Mouse (Mus musculus): ENCODE measurements at regions not wholly inside any gene's neighbourhood (a gene's known extent, or its start where the extent isn't known, plus 50 kb on each side); places are given as distances from the start of the nearest gene placed in this dataset.

- DNase-seq = no peak
- no peaks in the 10 kb centered on the region for H3K36me3 ChIP-seq (ENCODE audit: control insufficient read depth, insufficient read depth, low read length)
- no peak for TF ChIP-seq POLR2A (IDR thresholded peaks at IDR 0.05; ENCODE audit: low read depth, low read length)
- no peak for TF ChIP-seq CTCF (conservative IDR thresholded peaks at IDR 0.05; ENCODE audit: insufficient read depth, insufficient read length, low read depth, low read length)
- H3K27ac ChIP-seq (ENCODE audit: insufficient read depth, low read depth, low read length) = no peak overlapping the region
- WGBS = 91% methylated on average over 4 of the region's 4 CpGs
- no peak overlapping the region for H3K4me3 ChIP-seq (ENCODE audit: insufficient read depth, low read depth, low read length)
- peaks cover 4% of the 10 kb centered on the region; the same call in 1 of the 2 replicates for H3K4me1 ChIP-seq (ENCODE audit: control insufficient read depth, insufficient read depth, low read length)
- no peaks in the 10 kb centered on the region for H3K27me3 ChIP-seq (replicated peaks; ENCODE audit: control insufficient read depth, insufficient read depth, low read length)
Measured at GRCm38 (mm10) chr13:71303956-71304355, 462.3 kb upstream of the Adamts16 start.

- Histone ChIP-seq H3K4me3 (ENCODE audit: insufficient read depth, low read depth, low read length) (no peak overlapping the region), H3K27ac (ENCODE audit: insufficient read depth, low read depth, low read length) (no peak overlapping the region), H3K27me3 (replicated peaks; ENCODE audit: control insufficient read depth, insufficient read depth, low read length) (no peaks in the 10 kb centered on the region), H3K36me3 (ENCODE audit: control insufficient read depth, insufficient read depth, low read length) (no peaks in the 10 kb centered on the region), H3K4me1 (ENCODE audit: control insufficient read depth, insufficient read depth, low read length) (peaks cover 6% of the 10 kb centered on the region; the same call in 1 of the 2 replicates)
- peak; percentile 64 for DNase-seq
- TF ChIP-seq POLR2A (IDR thresholded peaks at IDR 0.05; ENCODE audit: low read depth, low read length) (no peak), CTCF (conservative IDR thresholded peaks at IDR 0.05; ENCODE audit: insufficient read depth, insufficient read length, low read depth, low read length) (no peak)
- WGBS = 54% methylated on average over 2 of the region's 2 CpGs
Measured at GRCm38 (mm10) chr13:71275991-71276390, 434.4 kb upstream of the Adamts16 start.

GRCm38 (mm10) chr13:71274139-71274538 lies 432.5 kb upstream of the Adamts16 start:
- Histone ChIP-seq H3K4me1 (ENCODE audit: control insufficient read depth, insufficient read depth, low read length) (peaks cover 14% of the 10 kb centered on the region), H3K27me3 (replicated peaks; ENCODE audit: control insufficient read depth, insufficient read depth, low read length) (no peaks in the 10 kb centered on the region), H3K4me3 (ENCODE audit: insufficient read depth, low read depth, low read length) (no peak overlapping the region), H3K27ac (ENCODE audit: insufficient read depth, low read depth, low read length) (peak overlapping the region; percentile 88), H3K36me3 (ENCODE audit: control insufficient read depth, insufficient read depth, low read length) (no peaks in the 10 kb centered on the region)
- no peak for DNase-seq
- no peak for TF ChIP-seq CTCF (conservative IDR thresholded peaks at IDR 0.05; ENCODE audit: insufficient read depth, insufficient read length, low read depth, low read length)
- no peak for TF ChIP-seq POLR2A (IDR thresholded peaks at IDR 0.05; ENCODE audit: low read depth, low read length)
- WGBS = 63% methylated on average over 3 of the region's 3 CpGs

- H3K27me3 ChIP-seq (replicated peaks; ENCODE audit: control insufficient read depth, insufficient read depth, low read length) = no peaks in the 10 kb centered on the region
- peak overlapping the region; percentile 88 for H3K27ac ChIP-seq (ENCODE audit: insufficient read depth, low read depth, low read length)
- WGBS = 59% methylated on average over 5 of the region's 5 CpGs
- TF ChIP-seq CTCF (conservative IDR thresholded peaks at IDR 0.05; ENCODE audit: insufficient read depth, insufficient read length, low read depth, low read length) = no peak
- TF ChIP-seq POLR2A (IDR thresholded peaks at IDR 0.05; ENCODE audit: low read depth, low read length) = no peak
- no peaks in the 10 kb centered on the region for H3K36me3 ChIP-seq (ENCODE audit: control insufficient read depth, insufficient read depth, low read length)
- H3K4me1 ChIP-seq (ENCODE audit: control insufficient read depth, insufficient read depth, low read length) = peaks cover 17% of the 10 kb centered on the region
- no peak overlapping the region for H3K4me3 ChIP-seq (ENCODE audit: insufficient read depth, low read depth, low read length)
- DNase-seq = peak; percentile 68
Measured at GRCm38 (mm10) chr13:71273485-71273884, 431.9 kb upstream of the Adamts16 start.

GRCm38 (mm10) chr13:71273067-71273466 lies 431.5 kb upstream of the Adamts16 start:
- Histone ChIP-seq H3K4me3 (ENCODE audit: insufficient read depth, low read depth, low read length) (no peak overlapping the region), H3K27ac (ENCODE audit: insufficient read depth, low read depth, low read length) (peak overlapping the region; percentile 88), H3K4me1 (ENCODE audit: control insufficient read depth, insufficient read depth, low read length) (peaks cover 17% of the 10 kb centered on the region), H3K36me3 (ENCODE audit: control insufficient read depth, insufficient read depth, low read length) (no peaks in the 10 kb centered on the region), H3K27me3 (replicated peaks; ENCODE audit: control insufficient read depth, insufficient read depth, low read length) (no peaks in the 10 kb centered on the region)
- DNase-seq = no peak
- WGBS = 40% methylated on average over 1 of the region's 1 CpGs
- TF ChIP-seq POLR2A (IDR thresholded peaks at IDR 0.05; ENCODE audit: low read depth, low read length) = no peak
- no peak for TF ChIP-seq CTCF (conservative IDR thresholded peaks at IDR 0.05; ENCODE audit: insufficient read depth, insufficient read length, low read depth, low read length)

GRCm38 (mm10) chr13:71272431-71272830 lies 430.8 kb upstream of the Adamts16 start:
- WGBS = 30% methylated on average over 5 of the region's 5 CpGs
- Histone ChIP-seq H3K36me3 (ENCODE audit: control insufficient read depth, insufficient read depth, low read length) (no peaks in the 10 kb centered on the region), H3K27me3 (replicated peaks; ENCODE audit: control insufficient read depth, insufficient read depth, low read length) (no peaks in the 10 kb centered on the region), H3K27ac (ENCODE audit: insufficient read depth, low read depth, low read length) (peak overlapping the region; percentile 95), H3K4me1 (ENCODE audit: control insufficient read depth, insufficient read depth, low read length) (peaks cover 17% of the 10 kb centered on the region), H3K4me3 (ENCODE audit: insufficient read depth, low read depth, low read length) (no peak overlapping the region)
- DNase-seq = peak; percentile 96
- TF ChIP-seq CTCF (conservative IDR thresholded peaks at IDR 0.05; ENCODE audit: insufficient read depth, insufficient read length, low read depth, low read length) = no peak
- TF ChIP-seq POLR2A (IDR thresholded peaks at IDR 0.05; ENCODE audit: low read depth, low read length) = no peak

GRCm38 (mm10) chr13:71271727-71272418 lies 430.3 kb upstream of the Adamts16 start:
- peak; percentile 90 for DNase-seq
- H3K4me3 ChIP-seq (ENCODE audit: insufficient read depth, low read depth, low read length) = no peak overlapping the region
- WGBS = 37% methylated on average over 6 of the region's 6 CpGs
- peak overlapping the region; percentile 95 for H3K27ac ChIP-seq (ENCODE audit: insufficient read depth, low read depth, low read length)
- peaks cover 17% of the 10 kb centered on the region for H3K4me1 ChIP-seq (ENCODE audit: control insufficient read depth, insufficient read depth, low read length)
- no peaks in the 10 kb centered on the region for H3K27me3 ChIP-seq (replicated peaks; ENCODE audit: control insufficient read depth, insufficient read depth, low read length)
- TF ChIP-seq POLR2A (IDR thresholded peaks at IDR 0.05; ENCODE audit: low read depth, low read length) = no peak
- TF ChIP-seq CTCF (conservative IDR thresholded peaks at IDR 0.05; ENCODE audit: insufficient read depth, insufficient read length, low read depth, low read length) = no peak
- H3K36me3 ChIP-seq (ENCODE audit: control insufficient read depth, insufficient read depth, low read length) = no peaks in the 10 kb centered on the region
